Mouse (Mus musculus): ENCODE measurements around the gene Klf11. TPM values are rescaled to one million over a fixed set of nuclear protein-coding genes. Genes with fewer than 3 reads are reported as not detected.
"Not testable (repeated sequence)": the region's sequence is repeated elsewhere in the genome, so short reads cannot be mapped to it uniquely, and the experiment has no call there.

The Klf11 gene
- polyA plus RNA-seq, 1 experiment: 35.2 TPM

DNA sequence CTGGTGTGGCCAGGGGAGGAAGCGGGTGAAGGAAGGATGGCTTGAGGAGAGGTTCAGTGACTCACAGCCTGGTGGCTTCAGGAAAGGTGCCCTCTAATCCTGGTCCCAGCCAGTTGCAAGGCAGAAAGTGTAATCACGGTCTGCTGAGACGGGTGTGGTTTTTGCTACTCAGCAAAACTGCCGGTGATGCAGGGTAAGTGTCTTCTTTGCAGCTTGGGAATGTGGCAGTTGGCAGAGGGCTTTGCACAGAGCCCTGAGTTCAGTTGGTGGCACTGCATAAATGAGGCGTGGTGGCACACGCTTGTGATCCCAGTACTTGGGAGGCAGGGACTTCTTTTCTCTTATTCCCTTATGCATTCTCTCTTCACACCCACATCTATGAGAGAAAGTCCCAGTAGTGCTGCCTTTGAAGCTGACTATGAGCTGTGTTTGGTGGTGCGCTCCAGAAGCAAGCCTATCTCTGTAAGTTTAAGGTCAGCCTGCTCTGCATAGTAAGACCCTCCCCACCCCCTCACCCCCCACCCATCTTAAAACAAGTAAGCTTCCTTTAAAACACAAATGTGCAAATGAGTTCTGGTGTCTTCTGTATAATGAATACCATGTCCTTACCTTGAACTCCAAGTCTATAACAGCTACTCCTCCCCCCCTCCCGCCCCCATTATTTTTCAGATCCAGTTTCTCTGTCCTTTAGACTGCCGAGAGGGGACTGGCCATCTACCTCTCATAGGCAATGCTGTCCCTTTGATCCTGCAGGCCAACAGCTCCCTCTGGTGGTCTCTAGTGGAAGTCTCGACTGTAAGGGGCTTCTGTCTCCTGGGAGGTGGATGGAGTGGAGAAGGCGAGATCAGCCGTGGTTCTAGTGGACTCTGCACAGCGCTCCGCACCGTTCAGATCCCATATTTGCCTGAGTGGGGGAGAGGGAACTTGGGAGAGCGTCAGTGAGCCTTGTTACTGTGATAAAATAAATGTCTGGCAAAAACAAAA is 45.7 kb downstream of the Klf11 start:
- 34% methylated on average over 16 of the region's 16 CpGs for WGBS
- Histone ChIP-seq H3K4me1 (ENCODE audit: control insufficient read depth, insufficient read depth, low read length) (no peaks in the 10 kb centered on the region), H3K4me3 (replicated peaks; ENCODE audit: extremely low read depth, low read depth, low read length) (no peak overlapping the region)
- TF ChIP-seq POLR2A (IDR thresholded peaks at IDR 0.05; ENCODE audit: borderline replicate concordance, extremely low read depth, low read depth, low read length) (no peak), CTCF (IDR thresholded peaks at IDR 0.05; ENCODE audit: insufficient read depth, low read length) (peak; percentile 97)
- peak; percentile 80 for DNase-seq

GRCm38 (mm10) chr12:24697484-24698204 is 46.6 kb downstream of the Klf11 start:
- Histone ChIP-seq H3K4me1 (ENCODE audit: control insufficient read depth, insufficient read depth, low read length) (no peaks in the 10 kb centered on the region), H3K4me3 (replicated peaks; ENCODE audit: extremely low read depth, low read depth, low read length) (no peak overlapping the region)
- no peak for TF ChIP-seq POLR2A (IDR thresholded peaks at IDR 0.05; ENCODE audit: borderline replicate concordance, extremely low read depth, low read depth, low read length)
- TF ChIP-seq CTCF (IDR thresholded peaks at IDR 0.05; ENCODE audit: insufficient read depth, low read length): no peak
- DNase-seq: no peak
- WGBS: 58% methylated on average over 8 of the region's 8 CpGs

GRCm38 (mm10) chr12:24698514-24698913 is 47.4 kb downstream of the Klf11 start:
- Histone ChIP-seq H3K4me1 (ENCODE audit: control insufficient read depth, insufficient read depth, low read length) (no peaks in the 10 kb centered on the region), H3K4me3 (replicated peaks; ENCODE audit: extremely low read depth, low read depth, low read length) (no peak overlapping the region)
- WGBS: 64% methylated on average over 3 of the region's 3 CpGs
- TF ChIP-seq CTCF (IDR thresholded peaks at IDR 0.05; ENCODE audit: insufficient read depth, low read length) (no peak), POLR2A (IDR thresholded peaks at IDR 0.05; ENCODE audit: borderline replicate concordance, extremely low read depth, low read depth, low read length) (no peak)
- DNase-seq: no peak

DNA sequence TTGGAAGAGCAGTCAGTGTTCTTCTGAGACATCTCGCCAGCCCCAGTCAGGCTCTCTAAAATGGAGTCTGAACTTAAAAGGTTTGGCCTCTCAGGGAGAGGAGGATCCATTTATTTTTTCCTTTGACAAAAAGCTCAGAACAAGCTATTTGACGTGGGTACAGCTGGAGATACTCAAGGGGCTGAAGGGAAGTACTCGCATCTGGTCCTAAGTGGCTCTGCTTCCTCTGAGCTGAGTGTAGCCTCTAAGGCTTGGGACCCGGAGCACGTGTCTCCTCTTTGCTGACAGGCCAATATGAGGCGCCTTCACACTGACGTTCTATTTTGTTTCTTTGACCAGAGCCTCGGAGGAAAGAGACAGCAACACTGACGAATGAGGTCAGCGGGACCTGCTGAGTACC is 48.5 kb downstream of the Klf11 start:
- Histone ChIP-seq H3K4me3 (replicated peaks; ENCODE audit: extremely low read depth, low read depth, low read length) (no peak overlapping the region), H3K4me1 (ENCODE audit: control insufficient read depth, insufficient read depth, low read length) (no peaks in the 10 kb centered on the region)
- DNase-seq: no peak
- 55% methylated on average over 10 of the region's 10 CpGs for WGBS
- TF ChIP-seq POLR2A (IDR thresholded peaks at IDR 0.05; ENCODE audit: borderline replicate concordance, extremely low read depth, low read depth, low read length): no peak

DNA sequence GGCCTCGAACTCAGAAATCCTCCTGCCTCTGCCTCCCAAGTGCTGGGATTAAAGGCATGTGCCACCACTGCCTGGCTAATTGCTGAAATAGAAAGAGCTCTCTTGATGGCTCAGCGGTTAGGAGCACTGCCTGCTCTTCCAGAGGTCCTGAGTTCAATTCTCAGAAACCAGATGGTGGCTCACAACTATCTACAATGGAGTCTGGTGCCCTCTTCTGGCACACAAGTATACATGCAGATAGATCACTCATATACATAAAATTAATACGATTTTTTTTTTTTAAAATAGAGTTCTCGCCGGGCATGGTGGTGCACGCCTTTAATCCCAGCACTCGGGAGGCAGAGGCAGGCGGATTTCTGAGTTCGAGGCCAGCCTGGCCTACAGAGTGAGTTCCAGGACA is 50.5 kb downstream of the Klf11 start:
- DNase-seq; H3K4me1 ChIP-seq (ENCODE audit: control insufficient read depth, insufficient read depth, low read length); H3K4me3 ChIP-seq (replicated peaks; ENCODE audit: extremely low read depth, low read depth, low read length): not testable (repeated sequence)
- 87% methylated on average over 9 of the region's 9 CpGs for WGBS

- Histone ChIP-seq H3K4me1 (ENCODE audit: control insufficient read depth, insufficient read depth, low read length) (peaks cover 3% of the 10 kb centered on the region; the same call in 1 of the 2 replicates), H3K4me3 (replicated peaks; ENCODE audit: extremely low read depth, low read depth, low read length) (no peak overlapping the region)
- DNase-seq: no peak
- TF ChIP-seq POLR2A (IDR thresholded peaks at IDR 0.05; ENCODE audit: borderline replicate concordance, extremely low read depth, low read depth, low read length): no peak
- TF ChIP-seq CTCF (IDR thresholded peaks at IDR 0.05; ENCODE audit: insufficient read depth, low read length): no peak
- WGBS: 72% methylated on average over 3 of the region's 3 CpGs
These were observed 51.9 kb downstream of the Klf11 start for GRCm38 (mm10) chr12:24703013-24703412.

- no peak for DNase-seq
- Histone ChIP-seq H3K4me3 (replicated peaks; ENCODE audit: extremely low read depth, low read depth, low read length) (no peak overlapping the region), H3K4me1 (ENCODE audit: control insufficient read depth, insufficient read depth, low read length) (peaks cover 8% of the 10 kb centered on the region)
- 86% methylated on average over 15 of the region's 15 CpGs for WGBS
- TF ChIP-seq POLR2A (IDR thresholded peaks at IDR 0.05; ENCODE audit: borderline replicate concordance, extremely low read depth, low read depth, low read length): no peak
- TF ChIP-seq CTCF (IDR thresholded peaks at IDR 0.05; ENCODE audit: insufficient read depth, low read length): no peak
These were observed 54.6 kb downstream of the Klf11 start for GRCm38 (mm10) chr12:24705502-24706263.

- no peak for TF ChIP-seq CTCF (IDR thresholded peaks at IDR 0.05; ENCODE audit: insufficient read depth, low read length)
- no peak for TF ChIP-seq POLR2A (IDR thresholded peaks at IDR 0.05; ENCODE audit: borderline replicate concordance, extremely low read depth, low read depth, low read length)
- WGBS: 6% methylated on average over 27 of the region's 27 CpGs
- peaks cover 8% of the 10 kb centered on the region for H3K4me1 ChIP-seq (ENCODE audit: control insufficient read depth, insufficient read depth, low read length)
- H3K4me3 ChIP-seq (replicated peaks; ENCODE audit: extremely low read depth, low read depth, low read length): no peak overlapping the region
- DNase-seq: no peak
These were observed 55.8 kb downstream of the Klf11 start for GRCm38 (mm10) chr12:24706764-24707479.

GRCm38 (mm10) chr12:24707480-24707802 is 56.4 kb downstream of the Klf11 start:
- Histone ChIP-seq H3K4me3 (replicated peaks; ENCODE audit: extremely low read depth, low read depth, low read length) (no peak overlapping the region), H3K4me1 (ENCODE audit: control insufficient read depth, insufficient read depth, low read length) (peaks cover 8% of the 10 kb centered on the region)
- no peak for DNase-seq
- TF ChIP-seq CTCF (IDR thresholded peaks at IDR 0.05; ENCODE audit: insufficient read depth, low read length): no peak
- no peak for TF ChIP-seq POLR2A (IDR thresholded peaks at IDR 0.05; ENCODE audit: borderline replicate concordance, extremely low read depth, low read depth, low read length)
- WGBS: 1% methylated on average over 9 of the region's 9 CpGs
